Mouse (Mus musculus): ENCODE results near the gene Sirpb1b. TPM values are rescaled to one million over a fixed set of nuclear protein-coding genes. Genes with fewer than 3 reads are reported as not detected.
"Not testable (repeated sequence)": the region's sequence is repeated elsewhere in the genome, so short reads cannot be mapped to it uniquely, and the experiment has no call there.

Sirpb1b gene
- 0.32 TPM in 1 of 2 replicates, not detected in the other for polyA plus RNA-seq (2015; fragmentation: Nextera tagmentation; extraction: Ambion mirVana)

DNA sequence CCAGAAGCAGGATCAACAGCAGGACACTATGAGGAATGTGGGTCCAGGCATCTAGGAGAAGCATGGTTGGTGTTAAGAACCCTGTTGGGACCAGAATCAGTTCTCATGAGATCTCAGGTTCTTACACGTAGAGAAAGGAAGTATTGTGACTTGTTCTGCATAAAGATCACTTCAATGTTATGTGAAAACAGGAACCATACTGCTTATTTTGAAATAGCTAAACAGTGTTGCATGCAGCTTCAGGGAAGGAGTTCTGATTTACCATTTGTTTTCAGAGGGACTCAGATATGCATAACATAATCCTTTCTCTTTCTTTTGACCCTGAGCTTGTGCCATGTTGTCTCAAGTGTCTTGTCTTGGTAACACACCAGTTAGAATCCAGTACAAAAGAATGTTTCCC, at the start of gene Sirpb1b:
Gene Sirpb1b, minus strand, starts transcription at position 179 of the 400 bp plus-strand sequence.
- ATAC-seq (replicated peaks; ENCODE audit: insufficient number of reproducible peaks, insufficient read depth, low FRiP score, low read depth); H3K27ac ChIP-seq; H3K9me3 ChIP-seq (replicated peaks); H3K4me2 ChIP-seq; H3K4me3 ChIP-seq; H3K4me1 ChIP-seq (replicated peaks); H3K36me3 ChIP-seq; H3K27me3 ChIP-seq; H3K9ac ChIP-seq: not testable (repeated sequence)
- 33% methylated on average over 1 of the region's 1 CpGs for WGBS

DNA sequence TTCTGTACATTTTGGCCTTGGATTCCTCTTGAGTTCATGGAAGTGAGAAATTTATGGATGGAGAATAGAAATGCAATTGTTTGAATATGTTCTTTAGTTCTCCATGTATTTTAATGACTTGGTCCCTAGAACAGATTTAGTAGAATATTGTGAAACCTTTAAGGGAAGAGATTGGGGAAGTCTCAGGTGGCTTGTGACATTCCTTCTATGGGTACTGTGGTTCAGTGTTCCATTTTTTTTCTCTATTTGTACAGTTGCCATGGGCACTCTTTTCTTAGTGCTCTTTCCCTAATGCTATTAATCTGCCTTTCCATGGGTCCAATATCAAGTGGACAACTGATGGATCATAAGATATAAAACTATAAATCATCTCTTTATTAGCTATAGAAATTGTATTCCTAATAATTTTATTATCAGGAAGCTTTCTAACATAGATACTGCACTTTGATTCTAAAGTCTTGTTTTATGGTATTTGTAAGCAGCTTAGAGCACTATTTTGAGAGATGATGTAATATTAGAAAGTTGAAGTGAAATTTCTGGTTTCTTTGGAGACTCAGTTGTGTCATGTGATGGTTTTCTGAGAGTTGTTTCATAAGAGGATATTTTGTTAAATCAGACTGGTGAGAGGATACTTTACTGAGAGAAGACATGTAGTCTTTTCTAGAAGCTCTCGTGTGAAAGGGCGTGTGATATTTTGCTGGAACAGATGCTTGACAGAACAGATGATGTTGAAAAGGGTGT, 15.7 kb upstream of the Sirpb1b start:
- not testable (repeated sequence) for H3K36me3 ChIP-seq; H3K9me3 ChIP-seq (replicated peaks); H3K9ac ChIP-seq; H3K27ac ChIP-seq; H3K4me3 ChIP-seq; H3K4me2 ChIP-seq; ATAC-seq (replicated peaks; ENCODE audit: insufficient number of reproducible peaks, insufficient read depth, low FRiP score, low read depth); H3K4me1 ChIP-seq (replicated peaks); H3K27me3 ChIP-seq
- WGBS, result 68% methylated on average over 2 of the region's 2 CpGs

DNA sequence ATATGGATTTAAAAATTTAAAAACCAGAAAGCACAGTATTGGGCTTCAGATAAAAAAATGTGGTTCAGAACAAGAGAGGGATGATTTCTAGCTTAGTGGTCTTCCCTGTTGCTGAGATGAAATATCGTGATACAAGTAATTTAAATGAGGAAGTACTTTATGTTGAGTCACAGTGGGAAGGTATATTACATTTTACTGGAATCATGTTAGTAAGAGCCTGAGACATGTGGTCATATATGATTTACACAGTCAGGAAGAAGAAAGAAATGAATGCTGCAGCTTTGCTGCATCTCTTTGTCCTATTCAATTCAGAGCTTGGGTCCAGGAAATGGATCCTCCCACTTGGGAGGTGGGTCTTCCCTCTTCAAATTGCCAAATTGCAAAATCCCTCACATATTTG, 11.8 kb upstream of the Sirpb1b start:
- not testable (repeated sequence) for H3K9ac ChIP-seq; ATAC-seq (replicated peaks; ENCODE audit: insufficient number of reproducible peaks, insufficient read depth, low FRiP score, low read depth); H3K27ac ChIP-seq; H3K9me3 ChIP-seq (replicated peaks); H3K4me2 ChIP-seq; H3K4me3 ChIP-seq; H3K4me1 ChIP-seq (replicated peaks); H3K27me3 ChIP-seq; H3K36me3 ChIP-seq
- WGBS, result 81% methylated on average over 1 of the region's 1 CpGs

DNA sequence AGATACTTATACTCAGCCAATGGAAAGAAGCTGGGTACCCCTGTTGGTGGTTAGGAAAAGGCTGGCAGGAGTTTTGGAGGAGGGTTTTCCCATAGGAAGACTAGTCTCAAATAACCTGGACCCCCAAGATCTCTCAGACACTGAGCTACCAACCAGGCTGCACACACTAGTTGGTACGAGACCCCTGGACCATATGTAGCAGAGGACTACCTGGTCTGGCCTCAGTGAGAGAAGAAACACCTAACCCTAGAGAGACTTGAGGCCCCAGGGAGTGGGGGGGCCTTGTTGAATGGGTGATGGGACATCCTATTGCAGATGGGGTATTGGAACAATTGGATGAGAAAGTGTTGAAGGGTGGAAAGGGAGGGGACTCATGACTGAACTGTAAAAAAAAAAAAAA, 8.6 kb upstream of the Sirpb1b start:
- Histone ChIP-seq H3K9me3 (replicated peaks) (no peaks in the 10 kb centered on the region; the same call in 1 of the 2 replicates), H3K4me2 (no peak overlapping the region), H3K4me1 (replicated peaks) (no peaks in the 10 kb centered on the region), H3K4me3 (no peak overlapping the region), H3K27ac (no peak overlapping the region), H3K27me3 (no peaks in the 10 kb centered on the region), H3K9ac (no peak overlapping the region), H3K36me3 (no peaks in the 10 kb centered on the region)
- peak; percentile 43; the same call in 1 of the 2 replicates for ATAC-seq (replicated peaks; ENCODE audit: insufficient number of reproducible peaks, insufficient read depth, low FRiP score, low read depth)
- WGBS, result 81% methylated on average over 1 of the region's 1 CpGs

DNA sequence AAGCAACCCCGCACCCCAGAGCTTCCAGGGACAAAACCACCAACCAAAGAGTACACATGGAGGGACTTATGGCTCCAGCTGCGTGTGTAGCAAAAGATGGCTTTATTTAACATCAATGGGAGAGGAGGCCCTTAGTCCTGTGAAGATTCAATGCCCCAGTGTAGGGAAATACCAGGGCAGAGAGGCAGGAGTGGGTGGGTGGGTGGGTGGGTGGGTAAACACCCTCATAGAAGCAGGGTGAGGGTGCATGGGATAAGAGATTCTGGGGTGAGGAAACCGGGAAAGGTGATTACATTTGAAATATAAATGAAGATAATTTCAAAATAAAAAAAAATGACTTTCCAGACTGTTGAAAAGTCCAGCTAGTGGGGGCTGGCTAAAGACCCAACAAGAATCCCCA, 8.1 kb upstream of the Sirpb1b start:
- not testable (repeated sequence) for H3K4me1 ChIP-seq (replicated peaks); H3K36me3 ChIP-seq; ATAC-seq (replicated peaks; ENCODE audit: insufficient number of reproducible peaks, insufficient read depth, low FRiP score, low read depth); H3K4me3 ChIP-seq; H3K4me2 ChIP-seq; H3K9me3 ChIP-seq (replicated peaks); H3K9ac ChIP-seq; H3K27ac ChIP-seq; H3K27me3 ChIP-seq
- 61% methylated on average over 3 of the region's 3 CpGs for WGBS

DNA sequence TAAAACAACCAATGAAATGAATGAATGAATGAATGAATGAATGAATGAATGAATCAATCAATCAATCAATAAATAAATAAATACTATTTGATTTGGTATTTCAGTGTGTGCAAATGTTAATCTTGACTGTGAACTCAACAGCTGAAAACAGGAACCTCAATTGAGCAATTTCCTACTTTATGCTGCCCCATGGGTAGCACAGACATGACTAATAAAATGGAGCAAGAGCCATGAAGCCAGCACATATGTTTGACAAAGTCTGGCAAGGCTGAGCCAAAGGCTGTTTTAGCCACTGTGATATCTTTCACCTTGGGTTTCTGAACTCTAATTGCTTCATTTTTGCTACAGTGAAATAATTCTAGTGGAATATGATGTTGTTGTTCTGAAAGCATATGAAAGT, 1.6 kb upstream of the Sirpb1b start:
- not testable (repeated sequence) for H3K4me2 ChIP-seq; H3K9ac ChIP-seq; H3K4me1 ChIP-seq (replicated peaks); H3K27me3 ChIP-seq; H3K9me3 ChIP-seq (replicated peaks); ATAC-seq (replicated peaks; ENCODE audit: insufficient number of reproducible peaks, insufficient read depth, low FRiP score, low read depth); H3K4me3 ChIP-seq; H3K36me3 ChIP-seq; H3K27ac ChIP-seq

DNA sequence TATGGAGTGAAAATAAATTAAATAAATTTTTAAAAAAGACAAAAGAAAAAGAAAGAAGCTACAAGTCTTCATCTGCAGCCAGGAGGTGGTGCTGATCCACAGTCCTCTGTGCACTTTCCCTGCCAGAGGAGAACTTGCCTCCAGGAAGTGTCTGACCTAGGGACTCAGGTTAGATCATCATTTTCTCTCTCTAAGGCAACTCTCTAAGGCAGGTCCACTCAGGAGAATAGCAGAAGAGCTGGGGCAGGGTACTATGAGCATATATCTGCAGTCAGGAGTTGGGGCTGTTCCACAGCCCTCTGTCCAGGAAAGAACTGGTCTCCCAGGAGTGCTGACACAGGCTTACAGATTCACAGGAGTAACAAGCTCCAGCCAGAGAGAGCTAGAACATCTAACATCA, 46.3 kb downstream of the Sirpb1b start:
- H3K4me1 ChIP-seq (replicated peaks), result no peaks in the 10 kb centered on the region
- no peak overlapping the region for H3K9ac ChIP-seq
- no peak overlapping the region for H3K4me2 ChIP-seq
- H3K27ac ChIP-seq, result no peak overlapping the region
- no peak for ATAC-seq (replicated peaks; ENCODE audit: insufficient number of reproducible peaks, insufficient read depth, low FRiP score, low read depth)
- no peaks in the 10 kb centered on the region for H3K27me3 ChIP-seq
- H3K4me3 ChIP-seq, result no peak overlapping the region
- H3K9me3 ChIP-seq (replicated peaks), result no peaks in the 10 kb centered on the region; the same call in 1 of the 2 replicates
- no peaks in the 10 kb centered on the region for H3K36me3 ChIP-seq

DNA sequence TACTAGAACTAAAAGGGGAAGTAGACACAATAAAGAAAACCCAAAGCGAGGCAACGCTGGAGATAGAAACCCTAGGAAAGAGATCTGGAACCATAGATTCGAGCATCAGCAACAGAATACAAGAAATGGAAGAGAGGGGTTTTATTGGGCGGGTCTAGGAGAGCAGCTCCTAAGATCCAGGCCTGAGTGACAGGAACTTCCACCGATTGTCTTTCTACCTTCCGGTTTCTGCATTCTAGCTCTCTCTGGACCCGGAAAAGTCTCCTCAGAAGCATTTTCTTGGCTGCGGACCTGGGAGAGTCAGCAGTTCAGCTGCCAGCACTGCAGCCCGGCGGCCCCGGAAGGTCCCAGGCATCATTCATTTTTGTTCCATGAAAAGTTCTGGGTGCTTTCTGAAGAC, 61.3 kb downstream of the Sirpb1b start:
- ATAC-seq (replicated peaks; ENCODE audit: insufficient number of reproducible peaks, insufficient read depth, low FRiP score, low read depth), result not testable (repeated sequence)

DNA sequence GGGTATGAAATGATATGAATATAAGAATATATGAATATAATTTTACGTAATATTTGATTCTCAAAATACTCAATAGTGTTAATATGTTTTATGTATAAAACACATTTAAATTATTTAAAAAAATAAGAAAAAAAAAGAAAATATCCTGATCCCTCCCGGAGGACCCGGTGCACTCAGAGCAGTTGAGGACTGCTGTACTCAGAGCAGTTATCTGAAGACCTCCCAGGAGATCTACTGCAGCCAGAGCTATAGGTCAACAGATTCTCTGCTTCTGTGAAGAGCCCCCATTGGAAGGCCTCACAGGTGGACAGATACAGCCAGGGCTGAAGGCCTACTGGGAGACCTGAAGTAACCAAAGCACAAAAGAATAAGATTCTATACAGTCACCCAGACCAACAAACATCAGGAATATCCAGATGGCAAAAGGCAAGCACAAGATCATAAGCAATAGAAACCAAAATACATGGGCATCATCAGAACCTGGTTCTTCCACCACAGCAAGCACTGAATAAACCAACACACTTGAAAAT, 67.0 kb downstream of the Sirpb1b start:
- not testable (repeated sequence) for H3K36me3 ChIP-seq; H3K4me1 ChIP-seq (replicated peaks); H3K9ac ChIP-seq; H3K9me3 ChIP-seq (replicated peaks); ATAC-seq (replicated peaks; ENCODE audit: insufficient number of reproducible peaks, insufficient read depth, low FRiP score, low read depth); H3K27ac ChIP-seq; H3K4me2 ChIP-seq; H3K4me3 ChIP-seq; H3K27me3 ChIP-seq
- 78% methylated on average over 3 of the region's 3 CpGs for WGBS

More for the DNA sequence above, 61.3 kb downstream of the Sirpb1b start:
- H3K4me1 ChIP-seq (replicated peaks); H3K27me3 ChIP-seq; H3K4me3 ChIP-seq; H3K36me3 ChIP-seq; H3K27ac ChIP-seq; H3K9ac ChIP-seq; H3K9me3 ChIP-seq (replicated peaks); H3K4me2 ChIP-seq: not testable (repeated sequence)
- WGBS, result 74% methylated on average over 9 of the region's 11 CpGs

DNA sequence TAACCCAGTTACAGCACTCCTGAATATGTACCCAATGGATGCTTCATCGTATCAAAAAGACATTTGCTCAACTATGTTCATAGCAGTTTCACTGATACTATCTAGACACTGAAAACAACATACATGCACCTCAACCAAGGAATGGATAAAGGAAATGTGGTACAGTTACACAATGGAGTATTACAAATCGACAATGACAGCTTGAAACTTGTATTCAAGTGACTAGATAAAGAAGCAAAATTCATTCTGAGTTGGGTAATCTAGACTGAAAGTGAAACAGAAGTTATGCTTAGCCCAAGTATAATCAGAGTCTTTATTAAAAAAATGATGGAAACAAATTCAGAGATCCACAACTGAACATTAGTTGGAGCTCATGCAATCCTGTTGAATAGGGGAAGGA, 100.0 kb downstream of the Sirpb1b start:
- H3K4me1 ChIP-seq (replicated peaks); H3K27me3 ChIP-seq: not testable (repeated sequence)
- WGBS, result 43% methylated on average over 2 of the region's 2 CpGs

DNA sequence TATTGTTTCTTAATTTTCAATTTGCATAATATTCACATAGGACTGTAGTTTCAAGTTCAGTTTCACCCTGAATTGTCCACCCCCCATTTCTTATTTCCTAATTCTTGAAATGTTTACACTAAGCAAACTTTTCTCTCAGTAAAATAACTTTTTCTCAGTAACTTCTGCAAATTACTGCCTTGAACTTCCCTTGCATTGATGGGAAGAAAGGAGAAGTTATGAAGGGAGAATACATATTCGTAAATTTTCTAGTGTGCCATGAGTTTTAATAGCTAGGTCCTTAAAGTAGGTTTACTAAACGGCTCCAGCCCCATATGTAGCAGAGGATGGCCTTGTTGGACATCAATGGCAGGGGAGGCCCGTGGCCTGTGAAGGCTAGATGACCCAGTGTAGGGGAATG, 104.7 kb downstream of the Sirpb1b start:
- 67% methylated on average over 1 of the region's 3 CpGs for WGBS
- not testable (repeated sequence) for H3K27ac ChIP-seq; H3K9me3 ChIP-seq (replicated peaks); H3K4me2 ChIP-seq; H3K9ac ChIP-seq; H3K27me3 ChIP-seq; H3K36me3 ChIP-seq; ATAC-seq (replicated peaks; ENCODE audit: insufficient number of reproducible peaks, insufficient read depth, low FRiP score, low read depth); H3K4me3 ChIP-seq; H3K4me1 ChIP-seq (replicated peaks)

More for the DNA sequence above, 100.0 kb downstream of the Sirpb1b start:
- not testable (repeated sequence) for H3K9ac ChIP-seq; H3K4me2 ChIP-seq; H3K9me3 ChIP-seq (replicated peaks); H3K4me3 ChIP-seq; H3K27ac ChIP-seq; ATAC-seq (replicated peaks; ENCODE audit: insufficient number of reproducible peaks, insufficient read depth, low FRiP score, low read depth); H3K36me3 ChIP-seq

All from heart, embryonic 15.5 days (tissue).